Mouse (Mus musculus) urinary bladder, postnatal 25 days (tissue): ENCODE measurements around the gene Glo1.
"Not testable (repeated sequence)": the region's sequence is repeated elsewhere in the genome, so short reads cannot be mapped to it uniquely, and the experiment has no call there.

Experiments used
- DNase-seq: peaks from one replicate; pipeline ENCODE4 v3.0.0; 2022; ENCODE audit warnings: low spot score

The Glo1 gene

GRCm38 (mm10) chr17:30626719-30627118 lies at the start of gene Glo1:
Glo1 (minus strand) TSS chr17:30626871.
- not testable (repeated sequence) for DNase-seq

- DNase-seq, result no peak
Measured at GRCm38 (mm10) chr17:30675021-30675740, 48.5 kb upstream of the Glo1 start.

- DNase-seq, result no peak
Measured at GRCm38 (mm10) chr17:30673023-30673422, 46.4 kb upstream of the Glo1 start.

- no peak for DNase-seq
Measured at GRCm38 (mm10) chr17:30672556-30672955, 45.9 kb upstream of the Glo1 start.

GRCm38 (mm10) chr17:30664856-30665255 lies 38.2 kb upstream of the Glo1 start:
- no peak for DNase-seq

- no peak for DNase-seq
Measured at GRCm38 (mm10) chr17:30663170-30663569, 36.5 kb upstream of the Glo1 start.

- DNase-seq, result no peak
Measured at GRCm38 (mm10) chr17:30662131-30662530, 35.5 kb upstream of the Glo1 start.

- DNase-seq, result peak; percentile 76
Measured at GRCm38 (mm10) chr17:30658152-30658544, 31.5 kb upstream of the Glo1 start.

- no peak for DNase-seq
Measured at GRCm38 (mm10) chr17:30657530-30658151, 31.0 kb upstream of the Glo1 start.

- no peak for DNase-seq
Measured at GRCm38 (mm10) chr17:30653010-30653409, 26.3 kb upstream of the Glo1 start.

GRCm38 (mm10) chr17:30648770-30649169 lies 22.1 kb upstream of the Glo1 start:
- no peak for DNase-seq

GRCm38 (mm10) chr17:30640896-30641295 lies 14.2 kb upstream of the Glo1 start:
- no peak for DNase-seq

- DNase-seq, result no peak
Measured at GRCm38 (mm10) chr17:30638996-30639395, 12.3 kb upstream of the Glo1 start.

- no peak for DNase-seq
Measured at GRCm38 (mm10) chr17:30637714-30638113, 11.0 kb upstream of the Glo1 start.

GRCm38 (mm10) chr17:30635367-30635766 lies 8.7 kb upstream of the Glo1 start:
- DNase-seq, result peak; percentile 23

GRCm38 (mm10) chr17:30624132-30624531 lies 2.5 kb downstream of the Glo1 start, which contains the start of gene Dnah8:
Dnah8 (plus strand) TSS chr17:30624354.
- not testable (repeated sequence) for DNase-seq

GRCm38 (mm10) chr17:30623200-30623599 lies 3.5 kb downstream of the Glo1 start:
- no peak for DNase-seq

- DNase-seq, result no peak
Measured at GRCm38 (mm10) chr17:30621450-30621849, 5.2 kb downstream of the Glo1 start.

GRCm38 (mm10) chr17:30620548-30620947 lies 6.1 kb downstream of the Glo1 start:
- no peak for DNase-seq

GRCm38 (mm10) chr17:30619153-30619552 lies 7.5 kb downstream of the Glo1 start:
- no peak for DNase-seq

GRCm38 (mm10) chr17:30618136-30618891 lies 8.4 kb downstream of the Glo1 start:
- DNase-seq, result no peak

- DNase-seq, result no peak
Measured at GRCm38 (mm10) chr17:30616203-30616602, 10.5 kb downstream of the Glo1 start.

GRCm38 (mm10) chr17:30613350-30613749 lies 13.3 kb downstream of the Glo1 start:
- DNase-seq, result no peak
